Mouse (Mus musculus) lung, postnatal 0 days (tissue): Measurements from ENCODE around the gene Itpkc.

ENCODE experiments used
- CTCF ChIP-seq: IDR thresholded peaks from 2 replicates; pipeline ENCODE4 v1.5.1; 2016; ENCODE audit warnings: antibody characterized with exemption, mild to moderate bottlenecking
- EP300 ChIP-seq: IDR thresholded peaks from 2 replicates; pipeline ENCODE4 v1.6.1; 2016; ENCODE audit warnings: antibody characterized with exemption, mild to moderate bottlenecking, control low read depth

DNA sequence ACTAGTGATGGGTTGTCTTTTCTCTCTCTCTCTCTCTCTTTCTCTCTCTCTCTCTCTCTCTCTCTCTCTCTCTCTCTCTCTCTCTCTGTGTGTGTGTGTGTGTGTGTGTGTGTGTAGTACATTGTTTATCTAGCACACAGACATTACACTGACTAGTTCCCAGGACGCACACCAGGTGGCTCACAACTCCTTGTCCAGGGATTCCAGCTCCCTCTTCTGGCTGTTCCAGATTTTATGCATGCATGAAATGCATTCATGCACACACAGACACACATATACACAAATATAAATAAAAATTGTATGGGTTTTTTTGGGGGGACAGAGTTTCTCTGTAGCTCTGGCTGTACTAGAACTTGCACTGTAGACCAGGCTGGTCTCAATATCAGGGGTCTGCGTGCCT lies 9.1 kb upstream of the Itpkc start:
- TF ChIP-seq CTCF (peak; percentile 44), EP300 (no peak)
